Mouse (Mus musculus) cerebral cortex, adult 2 months (tissue): ENCODE results near the gene Ncam1.

Source experiments
- WGBS: fragments of 180-500 bp; shearing (Covaris S2); methylation state at CpG from one replicate; pipeline ENCODE4 v1.1.7; 2018; 5-methylcytosine and 5-hydroxymethylcytosine counted together

Gene Ncam1

GRCm38 (mm10) chr9:49617216-49617615 is 181.5 kb downstream of the Ncam1 start:
- 8% methylated on average over 3 of the region's 3 CpGs for WGBS

GRCm38 (mm10) chr9:49608191-49608590 is 190.5 kb downstream of the Ncam1 start:
- WGBS = 76% methylated on average over 2 of the region's 2 CpGs

- 50% methylated on average over 2 of the region's 2 CpGs for WGBS
These were observed 192.0 kb downstream of the Ncam1 start for GRCm38 (mm10) chr9:49606717-49607116.

GRCm38 (mm10) chr9:49606317-49606716 is 192.4 kb downstream of the Ncam1 start:
- 44% methylated on average over 5 of the region's 5 CpGs for WGBS

GRCm38 (mm10) chr9:49605791-49606190 is 192.9 kb downstream of the Ncam1 start:
- WGBS = 43% methylated on average over 4 of the region's 4 CpGs

GRCm38 (mm10) chr9:49605351-49605750 is 193.4 kb downstream of the Ncam1 start:
- 91% methylated on average over 3 of the region's 3 CpGs for WGBS

- 50% methylated on average over 4 of the region's 4 CpGs for whole genome bisulfite sequencing
These were observed 197.5 kb downstream of the Ncam1 start for GRCm38 (mm10) chr9:49601215-49601614.

- 36% methylated on average over 11 of the region's 11 CpGs for WGBS
These were observed 202.9 kb downstream of the Ncam1 start for GRCm38 (mm10) chr9:49595635-49596348.

- 24% methylated on average over 7 of the region's 7 CpGs for WGBS
These were observed 203.7 kb downstream of the Ncam1 start for GRCm38 (mm10) chr9:49594876-49595634.

- 21% methylated on average over 10 of the region's 10 CpGs for WGBS
These were observed 204.7 kb downstream of the Ncam1 start for GRCm38 (mm10) chr9:49593951-49594536.

GRCm38 (mm10) chr9:49592006-49592405 is 206.7 kb downstream of the Ncam1 start:
- WGBS = 8% methylated on average over 2 of the region's 2 CpGs

GRCm38 (mm10) chr9:49590261-49590660 is 208.5 kb downstream of the Ncam1 start:
- WGBS = 58% methylated on average over 4 of the region's 4 CpGs

GRCm38 (mm10) chr9:49577136-49577535 is 221.6 kb downstream of the Ncam1 start:
- WGBS = 71% methylated on average over 4 of the region's 4 CpGs

GRCm38 (mm10) chr9:49571695-49572510 is 226.8 kb downstream of the Ncam1 start:
- WGBS = 34% methylated on average over 9 of the region's 9 CpGs

- 39% methylated on average over 10 of the region's 10 CpGs for WGBS
These were observed 227.7 kb downstream of the Ncam1 start for GRCm38 (mm10) chr9:49570731-49571694.

- WGBS = 22% methylated on average over 7 of the region's 7 CpGs
These were observed 228.6 kb downstream of the Ncam1 start for GRCm38 (mm10) chr9:49570033-49570660.

GRCm38 (mm10) chr9:49565846-49566245 is 232.9 kb downstream of the Ncam1 start:
- 73% methylated on average over 2 of the region's 2 CpGs for WGBS

GRCm38 (mm10) chr9:49558941-49559340 is 239.8 kb downstream of the Ncam1 start:
- WGBS = 91% methylated on average over 2 of the region's 2 CpGs

- 66% methylated on average over 2 of the region's 2 CpGs for WGBS
These were observed 247.4 kb downstream of the Ncam1 start for GRCm38 (mm10) chr9:49551353-49551752.

GRCm38 (mm10) chr9:49542593-49542992 is 256.1 kb downstream of the Ncam1 start:
- WGBS = 93% methylated on average over 4 of the region's 4 CpGs
